In genomic region chr4:43631046-43631955, GRCm38 (mm10) we compare ENCODE assay signal across 8 mouse cellular contexts. TPM values are rescaled to one million over a fixed set of nuclear protein-coding genes. Genes with fewer than 3 reads are reported as not detected.
DNase-seq lines count a peak whose midpoint lies in the region; ATAC-seq and TF ChIP-seq lines count a peak whose summit lies in the region.

Npr2 (plus strand) TSS chr4:43631935.

- 2% methylated on average over 35 of the region's 70 CpGs for WGBS in forebrain, embryonic 14.5 days
- WGBS in small intestine, adult 2 months = 4% methylated on average over 58 of the region's 70 CpGs

- TF ChIP-seq CTCF in small intestine, adult 2 months (IDR thresholded peaks at IDR 0.05; ENCODE audit: extremely low read depth, insufficient read length, insufficient replicate concordance, low read depth, low read length) = no peak

- H3K4me3 ChIP-seq in brown adipose tissue, adult 24 weeks (ENCODE audit: insufficient read depth, low read depth, low read length) = peak within 1 kb of the TSS; percentile 69
- peak within 1 kb of the TSS; percentile 62 for H3K4me3 ChIP-seq in forebrain, embryonic 14.5 days (ENCODE audit: low read depth, low read length)
- peak within 1 kb of the TSS; percentile 61 for H3K4me3 ChIP-seq in small intestine, adult 2 months (ENCODE audit: low read depth, low read length)

- H3K4me1 ChIP-seq in brown adipose tissue, adult 24 weeks (ENCODE audit: control insufficient read depth, insufficient read depth, insufficient read length, low read length) = peaks cover 9% of the 10 kb centered on the region
- H3K4me1 ChIP-seq in forebrain, embryonic 14.5 days (ENCODE audit: control insufficient read depth, insufficient read depth, low read length) = peaks cover 14% of the 10 kb centered on the region
- peaks cover 3% of the 10 kb centered on the region; the same call in 1 of the 2 replicates for H3K4me1 ChIP-seq in small intestine, adult 2 months (ENCODE audit: control insufficient read depth, insufficient read depth, insufficient read length, low read length)

- H3K27me3 ChIP-seq in forebrain, embryonic 14.5 days (replicated peaks; ENCODE audit: control insufficient read depth, insufficient read depth, low read length) = no peaks in the 10 kb centered on the region
- peaks cover 13% of the 10 kb centered on the region; the same call in 1 of the 2 replicates for H3K27me3 ChIP-seq in small intestine, adult 2 months (ENCODE audit: control insufficient read depth, insufficient read depth, low read length)

- ATAC-seq in forebrain, embryonic 14.5 days = peak; percentile 63
- peak; percentile 13; the same call in 1 of the 2 replicates for ATAC-seq in megakaryocyte, adult 5-6 weeks (ENCODE audit: poor library complexity, severe bottlenecking)

- H3K9ac ChIP-seq in forebrain, embryonic 14.5 days (ENCODE audit: low read length) = peak within 1 kb of the TSS; percentile 95

- DNase-seq in layer of hippocampus, adult 18-20 months (ENCODE audit: low spot score in 2 of 2) = peak in 1 of 2 experiments; percentile 32
- DNase-seq in layer of hippocampus, adult 9-10 months (ENCODE audit: low spot score) = no peak
- peak; percentile 44 for DNase-seq in forebrain, embryonic 14.5 days (ENCODE audit: low spot score)
- peak; percentile 40 for DNase-seq in heart, postnatal 25 days (ENCODE audit: low spot score)
- DNase-seq in left cerebral cortex, adult 8-10 months (ENCODE audit: low spot score in 2 of 2) = no peak

- intact Hi-C loops in heart, postnatal 25 days (cut with DNase I) = loop anchor here (2.0 to 5.0 kb wide), 2 partner anchors 36 to 54 kb away; partner anchors contain the start of genes Gba2 and Rgp1

- H3K9me3 ChIP-seq in forebrain, embryonic 14.5 days (replicated peaks; ENCODE audit: control insufficient read depth, low read length) = no peaks in the 10 kb centered on the region

- H3K4me2 ChIP-seq in forebrain, embryonic 14.5 days (ENCODE audit: low read length) = peak within 1 kb of the TSS; percentile 83

- TF ChIP-seq POLR2A in small intestine, adult 2 months (IDR thresholded peaks at IDR 0.05; ENCODE audit: low read depth, low read length) = no peak

- H3K27ac ChIP-seq in brown adipose tissue, adult 24 weeks (replicated peaks; ENCODE audit: low read depth, low read length) = peak within 1 kb of the TSS; percentile 62
- H3K27ac ChIP-seq in forebrain, embryonic 14.5 days (ENCODE audit: low read depth, low read length) = peak within 1 kb of the TSS; percentile 77
- peak within 1 kb of the TSS; percentile 15; the same call in 1 of the 2 replicates for H3K27ac ChIP-seq in small intestine, adult 2 months (ENCODE audit: insufficient read depth, low read depth, low read length)

- no peaks in the 10 kb centered on the region for H3K36me3 ChIP-seq in forebrain, embryonic 14.5 days (ENCODE audit: control insufficient read depth, insufficient read depth, low read length)
- H3K36me3 ChIP-seq in small intestine, adult 2 months (ENCODE audit: control insufficient read depth, insufficient read depth, low read length) = no peaks in the 10 kb centered on the region

RNA-seq across cellular contexts. Expression of gene Npr2, which starts in this region (rescaled TPM):
- 10 to 100 TPM; 47.2 to 52.7 TPM for total RNA-seq in layer of hippocampus, adult 18-20 months (2021)
- polyA plus RNA-seq in brown adipose tissue, adult 24 weeks (2012; ENCODE audit: insufficient read depth, insufficient read length, missing spikeins) = 10.8 and 16.4 TPM in 2 replicates
- 10.7 and 11.2 TPM in 2 replicates for polyA plus RNA-seq in forebrain, embryonic 14.5 days (2014; fragmentation: Nextera tagmentation; extraction: Ambion mirVana)
- total RNA-seq in heart, postnatal 25 days (2021) = 10 to 100 TPM; 35.9 to 42.4 TPM
- total RNA-seq in left cerebral cortex, adult 8-10 months (2022) = 10 to 100 TPM; 42.5 to 60.2 (median 56.9) TPM
- 0.29 and 1.7 TPM in 2 replicates for total RNA-seq in megakaryocyte, adult 5-6 weeks (2015)
- total RNA-seq in megakaryocyte, adult 5-6 weeks (2017) = 0.33 and 1.3 TPM in 2 replicates
- 5.8 and 6.3 TPM in 2 replicates for polyA plus RNA-seq in small intestine, adult 2 months (2012; rRNA removed)

Comparison
In these comparisons a context has a peak if more than half of its experiments do, and no peak if none do; other contexts are left out.
1. RNA of gene Npr2 (total RNA-seq): 42.5 to 60.2 TPM in left cerebral cortex, adult 8-10 months, 47.2 to 52.7 TPM in layer of hippocampus, adult 18-20 months and 35.9 to 42.4 TPM in heart, postnatal 25 days; 0.29 to 1.7 TPM in megakaryocyte, adult 5-6 weeks; every median in the first group is over 10 times any median in the second.
2. DNase-seq: peak in forebrain, embryonic 14.5 days (single experiment) and heart, postnatal 25 days (single experiment); none in layer of hippocampus, adult 9-10 months (single experiment) and left cerebral cortex, adult 8-10 months (0 of 2).
3. H3K27ac ChIP-seq: peak in every context shown above with its lines; median percentile 77 in forebrain, embryonic 14.5 days; 62 in brown adipose tissue, adult 24 weeks; 15 in small intestine, adult 2 months.
4. Peak in every context shown above with its lines, with median percentiles within 50 percentile points of each other: H3K4me3 ChIP-seq.